Mouse (Mus musculus) ovary, postnatal 36 days (tissue): ENCODE results near the gene ccdc198.

ENCODE experiments used
- DNase-seq: peaks from one replicate; pipeline ENCODE4 v3.0.0; 2022; ENCODE audit warnings: low spot score, mixed read lengths

Gene ccdc198

GRCm38 (mm10) chr14:49197031-49197527 lies 48.2 kb downstream of the ccdc198 start:
- DNase-seq, result no peak

GRCm38 (mm10) chr14:49186270-49186669 lies 59.0 kb downstream of the ccdc198 start:
- no peak for DNase-seq

- DNase-seq, result no peak
Measured at GRCm38 (mm10) chr14:49179736-49180135, 65.5 kb downstream of the ccdc198 start.

GRCm38 (mm10) chr14:49173290-49174135 lies 71.8 kb downstream of the ccdc198 start:
- DNase-seq, result no peak

GRCm38 (mm10) chr14:49172582-49172988 lies 72.7 kb downstream of the ccdc198 start:
- DNase-seq, result peak; percentile 63

GRCm38 (mm10) chr14:49171867-49172581 lies 73.2 kb downstream of the ccdc198 start, which contains the start of gene Naa30:
Naa30 (plus strand) TSS chr14:49172226.
- DNase-seq, result peak; percentile 97

GRCm38 (mm10) chr14:49171286-49171685 lies 74.0 kb downstream of the ccdc198 start:
- DNase-seq, result no peak
